Mouse (Mus musculus): ENCODE results near the gene Wdr76.
"Not testable (repeated sequence)": the region's sequence is repeated elsewhere in the genome, so short reads cannot be mapped to it uniquely, and the experiment has no call there.

- not testable (repeated sequence) for TF ChIP-seq GATA1 (IDR thresholded peaks at IDR 0.05; ENCODE audit: borderline replicate concordance, low read length); FLI1 (IDR thresholded peaks at IDR 0.05; ENCODE audit: low read length)
Measured at GRCm38 (mm10) chr2:121484403-121484802, 22.1 kb upstream of the Wdr76 start.

All from megakaryocyte, embryonic 14.5 days (primary cell).